Mouse (Mus musculus) liver, adult 2 months (tissue): ENCODE results near the gene Icam2. TPM values are rescaled to one million over a fixed set of nuclear protein-coding genes. Genes with fewer than 3 reads are reported as not detected.

ENCODE experiments used
- DNase-seq: peaks from one replicate; pipeline ENCODE4 v3.0.0-alpha.2; 2011; ENCODE audit warnings: low read depth, low spot score; ENCODE audit errors: extremely low read depth
- H3K27ac ChIP-seq: fragments of 200-500 bp; replicated peaks from 2 replicates; pipeline ENCODE4 v1.5.1; 2012; ENCODE audit warnings: low read depth, mild to moderate bottlenecking, control low read depth, inconsistent platforms, low read length; ENCODE audit not compliant: insufficient read depth
- H3K27me3 ChIP-seq: fragments of 200-500 bp; 2 replicates; pipeline ENCODE4 v1.6.1; 2012; ENCODE audit warnings: mild to moderate bottlenecking, moderate library complexity, low read length, inconsistent platforms; ENCODE audit not compliant: control insufficient read depth, insufficient read depth
- H3K36me3 ChIP-seq: fragments of 200-500 bp; 2 replicates; pipeline ENCODE4 v1.6.1; 2012; ENCODE audit warnings: low read length, inconsistent platforms; ENCODE audit not compliant: control insufficient read depth, insufficient read depth
- H3K4me1 ChIP-seq: fragments of 200-500 bp; 2 replicates; pipeline ENCODE4 v1.6.1; 2011; ENCODE audit warnings: low read length; ENCODE audit not compliant: control insufficient read depth, insufficient read depth
- H3K4me3 ChIP-seq: fragments of 200-500 bp; 2 replicates; pipeline ENCODE4 v1.5.1; 2011; ENCODE audit warnings: low read depth, mild to moderate bottlenecking, control low read depth, low read length, moderate library complexity; ENCODE audit not compliant: insufficient read depth
- H3K79me2 ChIP-seq: fragments of 200-500 bp; 2 replicates; pipeline ENCODE4 v1.6.1; 2012; ENCODE audit warnings: inconsistent platforms, mild to moderate bottlenecking, low read length, moderate library complexity; ENCODE audit not compliant: control insufficient read depth, insufficient read depth
- H3K9ac ChIP-seq: fragments of 200-500 bp; 2 replicates; pipeline ENCODE4 v1.6.1; 2012; ENCODE audit warnings: low read depth, mild to moderate bottlenecking, control low read depth, inconsistent platforms, low read length
- CTCF ChIP-seq: fragments of 200-500 bp; IDR thresholded peaks from 2 replicates; pipeline ENCODE4 v1.5.1; 2011; ENCODE audit warnings: low read depth, low read length, control low read depth
- POLR2A ChIP-seq: fragments of 200-500 bp; IDR thresholded peaks from 2 replicates; pipeline ENCODE4 v1.6.1; 2011; ENCODE audit warnings: low read length, control low read depth; ENCODE audit not compliant: insufficient read depth; ENCODE audit errors: extremely low read depth
- WGBS: fragments of 180-500 bp; shearing (Covaris S2); methylation state at CpG from one replicate; pipeline ENCODE4 v1.1.7; 2018; 5-methylcytosine and 5-hydroxymethylcytosine counted together
- polyA plus RNA-seq: library from polyadenylated mRNA; depleted of rRNA; stranded (reverse); fragments of >200 nt; gene quantifications from 2 replicates; pipeline ENCODE4 v1.2.3, GENCODE M21; 2012
- total RNA-seq: library from RNA; depleted of rRNA; stranded (reverse); fragments of >200 nt; gene quantifications from 2 replicates; pipeline ENCODE4 v1.2.3, GENCODE M21; 2014

Icam2 gene
- total and polyA plus RNA-seq, 2 experiments: 5.3 to 5.4 TPM

DNA sequence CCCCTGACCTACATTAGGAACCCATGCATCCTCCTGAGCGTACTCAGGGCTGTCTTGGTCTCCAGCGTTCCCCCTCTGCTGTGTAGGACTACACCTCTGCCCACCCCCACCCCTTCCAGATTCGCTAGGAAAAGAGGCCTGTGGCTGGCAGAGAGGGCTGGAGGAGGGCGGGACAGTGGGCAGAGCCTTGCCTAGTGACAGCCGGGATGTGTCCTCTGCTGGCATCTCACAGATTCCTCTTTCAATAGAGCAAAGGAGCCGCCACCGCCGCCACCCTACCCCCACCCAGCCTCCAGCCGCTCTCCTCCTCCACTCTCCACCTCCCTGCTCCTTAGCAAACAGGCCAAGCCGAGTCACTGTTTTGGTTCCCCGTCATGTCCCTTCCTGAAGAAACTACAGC is 23.2 kb downstream of the Icam2 start:
- Histone ChIP-seq H3K79me2 (no peaks in the 10 kb centered on the region), H3K27ac (no peak overlapping the region), H3K4me1 (no peaks in the 10 kb centered on the region), H3K4me3 (no peak overlapping the region), H3K27me3 (no peaks in the 10 kb centered on the region), H3K9ac (no peak overlapping the region), H3K36me3 (no peaks in the 10 kb centered on the region)
- WGBS: 47% methylated on average over 11 of the region's 11 CpGs
- no peak for DNase-seq
- TF ChIP-seq POLR2A (no peak), CTCF (no peak)

GRCm38 (mm10) chr11:106359350-106359749 is 28.5 kb downstream of the Icam2 start:
- Histone ChIP-seq H3K79me2 (no peaks in the 10 kb centered on the region), H3K4me3 (no peak overlapping the region), H3K27me3 (no peaks in the 10 kb centered on the region), H3K36me3 (no peaks in the 10 kb centered on the region), H3K27ac (no peak overlapping the region), H3K9ac (no peak overlapping the region), H3K4me1 (no peaks in the 10 kb centered on the region)
- DNase-seq: no peak
- TF ChIP-seq POLR2A: no peak
- TF ChIP-seq CTCF: peak; percentile 36; the same call in 1 of the 2 replicates
- WGBS: 55% methylated on average over 5 of the region's 5 CpGs

DNA sequence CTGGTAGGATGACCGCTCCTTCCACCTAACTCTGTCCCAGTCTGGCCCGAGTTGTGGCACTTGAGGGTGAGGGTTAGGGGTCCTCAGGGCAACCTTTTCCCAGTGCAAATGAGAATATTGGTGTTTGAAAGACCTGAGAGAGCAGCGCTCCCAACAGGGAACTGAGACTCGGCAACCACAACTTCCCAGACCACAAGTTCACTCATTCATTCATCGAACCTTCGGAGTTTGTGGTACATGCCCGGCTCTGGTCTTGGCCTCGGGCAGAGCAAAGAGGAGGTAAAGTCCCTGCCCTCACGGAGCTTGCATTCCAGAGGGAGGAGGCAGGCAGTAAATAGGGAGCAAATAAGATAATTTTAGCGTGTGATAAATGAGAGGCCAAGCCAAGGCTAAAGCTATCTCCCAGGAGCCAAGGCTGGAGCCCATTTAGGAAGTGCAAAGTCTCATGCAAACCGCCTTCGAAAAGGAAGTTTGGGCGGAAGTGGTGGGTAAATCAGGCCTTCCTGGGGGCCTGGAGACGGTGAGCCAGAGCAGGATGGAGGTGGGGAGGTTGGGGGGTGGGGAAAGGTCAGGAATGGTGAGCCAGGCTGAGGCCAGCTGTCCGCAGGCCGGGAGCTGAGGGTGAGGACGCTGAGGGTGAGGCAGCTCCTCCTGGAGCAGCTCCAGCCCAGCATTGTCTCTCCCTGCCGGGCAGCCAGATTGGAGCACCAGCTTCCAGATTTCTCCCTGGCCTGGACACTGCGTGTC is 32.3 kb downstream of the Icam2 start:
- Histone ChIP-seq H3K27ac (no peak overlapping the region), H3K79me2 (no peaks in the 10 kb centered on the region), H3K4me1 (no peaks in the 10 kb centered on the region), H3K4me3 (no peak overlapping the region), H3K36me3 (no peaks in the 10 kb centered on the region), H3K27me3 (no peaks in the 10 kb centered on the region), H3K9ac (no peak overlapping the region)
- TF ChIP-seq POLR2A: no peak
- no peak for TF ChIP-seq CTCF
- DNase-seq: peak; percentile 4
- WGBS: 60% methylated on average over 19 of the region's 19 CpGs

DNA sequence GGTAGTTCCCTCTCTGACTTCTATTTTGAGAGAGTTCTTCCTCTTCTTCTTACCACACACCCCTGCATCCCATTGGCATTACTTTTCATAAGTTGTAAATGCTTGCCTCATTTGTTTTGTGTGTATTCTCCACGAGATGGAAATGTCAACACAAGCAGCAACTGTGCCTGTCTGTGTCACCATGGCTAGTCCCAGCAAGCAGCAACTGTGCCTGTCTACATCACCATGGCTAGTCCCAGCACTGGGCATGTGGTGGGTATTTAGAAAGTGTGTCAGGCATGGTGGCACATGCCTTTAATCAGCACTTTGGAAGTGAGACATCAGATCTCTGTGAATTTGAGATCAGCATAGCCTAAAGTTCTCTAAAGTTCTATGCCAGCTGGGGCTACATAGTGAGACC is 33.7 kb downstream of the Icam2 start:
- H3K9ac ChIP-seq: no peak overlapping the region
- TF ChIP-seq CTCF (no peak), POLR2A (no peak)
- no peaks in the 10 kb centered on the region for H3K36me3 ChIP-seq
- no peak overlapping the region for H3K27ac ChIP-seq
- no peak overlapping the region for H3K4me3 ChIP-seq
- no peaks in the 10 kb centered on the region for H3K4me1 ChIP-seq
- H3K79me2 ChIP-seq: no peaks in the 10 kb centered on the region
- no peaks in the 10 kb centered on the region for H3K27me3 ChIP-seq
- WGBS: 13% methylated on average over 1 of the region's 1 CpGs
- DNase-seq: no peak

DNA sequence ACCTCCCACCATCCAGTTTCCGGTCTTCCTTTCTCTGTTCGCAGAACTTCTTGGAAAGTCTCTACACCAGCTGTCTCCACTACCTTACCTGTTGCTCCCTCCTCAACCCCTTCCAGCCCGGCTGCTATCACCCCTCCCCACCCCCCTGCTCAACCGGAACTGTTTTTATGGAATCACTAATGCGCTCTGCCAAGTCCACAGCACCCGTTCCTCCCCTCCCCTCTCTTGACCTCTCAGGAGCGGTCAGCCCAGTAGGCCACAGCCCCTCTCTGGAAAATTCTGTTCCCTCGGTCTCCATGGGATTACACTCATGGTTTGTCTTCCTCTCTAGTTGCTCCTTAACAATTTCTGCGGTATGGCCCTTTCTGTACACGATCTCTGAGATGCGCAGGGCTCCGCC is 34.7 kb downstream of the Icam2 start, which contains the start of gene Scn4a:
Scn4a (minus strand) TSS at position 101 of the 400 bp plus-strand sequence.
- no peaks in the 10 kb centered on the region for H3K4me1 ChIP-seq
- no peaks in the 10 kb centered on the region for H3K36me3 ChIP-seq
- no peak within 1 kb of the TSS for H3K4me3 ChIP-seq
- no peaks in the 10 kb centered on the region for H3K79me2 ChIP-seq
- no peak within 1 kb of the TSS for H3K9ac ChIP-seq
- TF ChIP-seq POLR2A: no peak
- TF ChIP-seq CTCF: no peak
- no peak within 1 kb of the TSS for H3K27ac ChIP-seq
- DNase-seq: no peak
- 90% methylated on average over 12 of the region's 12 CpGs for WGBS
- H3K27me3 ChIP-seq: no peaks in the 10 kb centered on the region

GRCm38 (mm10) chr11:106351941-106352340 is 35.9 kb downstream of the Icam2 start:
- Histone ChIP-seq H3K4me1 (no peaks in the 10 kb centered on the region), H3K4me3 (no peak overlapping the region), H3K36me3 (no peaks in the 10 kb centered on the region), H3K79me2 (no peaks in the 10 kb centered on the region), H3K27ac (no peak overlapping the region), H3K27me3 (no peaks in the 10 kb centered on the region), H3K9ac (no peak overlapping the region)
- no peak for DNase-seq
- whole genome bisulfite sequencing: 89% methylated on average over 4 of the region's 4 CpGs
- TF ChIP-seq POLR2A (no peak), CTCF (no peak)
